Mouse (Mus musculus) embryonic facial prominence, embryonic 15.5 days (tissue): ENCODE results near the gene Letmd1. TPM values are rescaled to one million over a fixed set of nuclear protein-coding genes. Genes with fewer than 3 reads are reported as not detected.

Source experiments
- ATAC-seq: fragments of 200-750 bp; cut with Nextera tagmentation; 2 replicates; pipeline ENCODE4 v1.8.0; 2017; ENCODE audit warnings: low read depth, moderate TSS enrichment; ENCODE audit not compliant: insufficient number of reproducible peaks, low FRiP score, low TSS enrichment
- H3K27ac ChIP-seq: fragments of 300-500 bp; sonication (generic); replicated peaks from 2 replicates; pipeline ENCODE4 v1.5.1; 2015; ENCODE audit warnings: mild to moderate bottlenecking, inconsistent platforms
- H3K27me3 ChIP-seq: fragments of 300-500 bp; sonication (generic); 2 replicates; pipeline ENCODE4 v1.6.1; 2015; ENCODE audit warnings: inconsistent platforms
- H3K36me3 ChIP-seq: fragments of 300-500 bp; sonication (generic); 2 replicates; pipeline ENCODE4 v1.6.1; 2015; ENCODE audit warnings: mild to moderate bottlenecking, inconsistent platforms
- H3K4me1 ChIP-seq: fragments of 300-500 bp; sonication (generic); 2 replicates; pipeline ENCODE4 v1.6.1; 2015; ENCODE audit warnings: inconsistent platforms
- H3K4me2 ChIP-seq: fragments of 300-500 bp; sonication (generic); replicated peaks from 2 replicates; pipeline ENCODE4 v1.6.1; 2015; ENCODE audit warnings: mild to moderate bottlenecking, inconsistent platforms
- H3K4me3 ChIP-seq: fragments of 300-500 bp; sonication (generic); replicated peaks from 2 replicates; pipeline ENCODE4 v1.5.1; 2015; ENCODE audit warnings: mild to moderate bottlenecking, inconsistent platforms
- H3K9ac ChIP-seq: fragments of 300-500 bp; sonication (generic); 2 replicates; pipeline ENCODE4 v1.6.1; 2015; ENCODE audit warnings: inconsistent platforms
- H3K9me3 ChIP-seq: fragments of 300-500 bp; sonication (generic); replicated peaks from 2 replicates; pipeline ENCODE4 v1.6.1; 2016; ENCODE audit warnings: inconsistent platforms
- WGBS: fragments of 180-500 bp; shearing (Covaris S2); methylation state at CpG from one replicate; pipeline ENCODE4 v1.1.7; 2015; 5-methylcytosine and 5-hydroxymethylcytosine counted together
- polyA plus RNA-seq: library from polyadenylated mRNA; unstranded; fragments of >200 nt; fragmentation: Nextera tagmentation; extraction: Ambion mirVana; gene quantifications from 2 replicates; pipeline ENCODE4 v1.2.1, GENCODE M21; 2015

Letmd1 gene
- polyA plus RNA-seq, 1 experiment from 2014 or later: 30.2 TPM

GRCm38 (mm10) chr15:100508454-100509167 lies 39.8 kb downstream of the Letmd1 start:
- no peak overlapping the region for H3K27ac ChIP-seq
- H3K27me3 ChIP-seq: no peaks in the 10 kb centered on the region
- peaks cover 61% of the 10 kb centered on the region for H3K36me3 ChIP-seq
- H3K4me3 ChIP-seq: no peak overlapping the region
- WGBS: 86% methylated on average over 13 of the region's 13 CpGs
- no peak for ATAC-seq
- H3K9me3 ChIP-seq: no peaks in the 10 kb centered on the region
- H3K4me2 ChIP-seq: no peak overlapping the region
- no peak overlapping the region for H3K9ac ChIP-seq
- H3K4me1 ChIP-seq: no peaks in the 10 kb centered on the region

GRCm38 (mm10) chr15:100510072-100510471 lies 41.2 kb downstream of the Letmd1 start:
- Histone ChIP-seq H3K27ac (no peak overlapping the region), H3K4me3 (no peak overlapping the region), H3K4me2 (no peak overlapping the region), H3K4me1 (no peaks in the 10 kb centered on the region), H3K36me3 (peaks cover 62% of the 10 kb centered on the region), H3K9ac (no peak overlapping the region), H3K27me3 (no peaks in the 10 kb centered on the region), H3K9me3 (no peaks in the 10 kb centered on the region)
- ATAC-seq: no peak
- 84% methylated on average over 11 of the region's 11 CpGs for WGBS

GRCm38 (mm10) chr15:100513387-100513786 lies 44.6 kb downstream of the Letmd1 start:
- Histone ChIP-seq H3K9ac (no peak overlapping the region), H3K4me2 (no peak overlapping the region), H3K36me3 (peaks cover 64% of the 10 kb centered on the region), H3K27me3 (no peaks in the 10 kb centered on the region), H3K9me3 (no peaks in the 10 kb centered on the region), H3K4me1 (no peaks in the 10 kb centered on the region), H3K27ac (no peak overlapping the region), H3K4me3 (no peak overlapping the region)
- 83% methylated on average over 4 of the region's 4 CpGs for WGBS
- no peak for ATAC-seq

- 79% methylated on average over 2 of the region's 2 CpGs for WGBS
- no peak overlapping the region for H3K27ac ChIP-seq
- no peaks in the 10 kb centered on the region for H3K4me1 ChIP-seq
- H3K9ac ChIP-seq: no peak overlapping the region
- H3K27me3 ChIP-seq: no peaks in the 10 kb centered on the region
- H3K4me2 ChIP-seq: no peak overlapping the region
- H3K9me3 ChIP-seq: no peaks in the 10 kb centered on the region
- no peak overlapping the region for H3K4me3 ChIP-seq
- peaks cover 65% of the 10 kb centered on the region for H3K36me3 ChIP-seq
- ATAC-seq: no peak
Observed at GRCm38 (mm10) chr15:100515121-100515520, 46.3 kb downstream of the Letmd1 start.

GRCm38 (mm10) chr15:100520306-100520705 lies 51.5 kb downstream of the Letmd1 start:
- H3K9ac ChIP-seq: no peak overlapping the region
- no peak overlapping the region for H3K4me3 ChIP-seq
- peaks cover 48% of the 10 kb centered on the region for H3K36me3 ChIP-seq
- H3K9me3 ChIP-seq: no peaks in the 10 kb centered on the region
- no peaks in the 10 kb centered on the region for H3K4me1 ChIP-seq
- H3K27me3 ChIP-seq: no peaks in the 10 kb centered on the region
- no peak overlapping the region for H3K4me2 ChIP-seq
- ATAC-seq: no peak
- H3K27ac ChIP-seq: no peak overlapping the region
- WGBS: 83% methylated on average over 14 of the region's 14 CpGs

GRCm38 (mm10) chr15:100525405-100525804 lies 56.6 kb downstream of the Letmd1 start:
- H3K4me1 ChIP-seq: no peaks in the 10 kb centered on the region
- H3K9me3 ChIP-seq: no peaks in the 10 kb centered on the region
- WGBS: 92% methylated on average over 14 of the region's 14 CpGs

GRCm38 (mm10) chr15:100527900-100528299 lies 59.1 kb downstream of the Letmd1 start:
- no peak for ATAC-seq
- H3K27ac ChIP-seq: no peak overlapping the region
- no peak overlapping the region for H3K9ac ChIP-seq
- no peak overlapping the region for H3K4me3 ChIP-seq
- 0 out of 2 replicates have a peak, but pooled peaks cover 15% of the 10 kb centered on the region for H3K36me3 ChIP-seq
- no peak overlapping the region for H3K4me2 ChIP-seq
- no peaks in the 10 kb centered on the region for H3K27me3 ChIP-seq
- no peaks in the 10 kb centered on the region for H3K9me3 ChIP-seq
- 82% methylated on average over 5 of the region's 5 CpGs for WGBS
- no peaks in the 10 kb centered on the region for H3K4me1 ChIP-seq

More at GRCm38 (mm10) chr15:100525405-100525804, 56.6 kb downstream of the Letmd1 start:
- H3K27ac ChIP-seq: no peak overlapping the region
- H3K4me3 ChIP-seq: no peak overlapping the region
- no peak overlapping the region for H3K9ac ChIP-seq
- ATAC-seq: no peak
- no peaks in the 10 kb centered on the region for H3K27me3 ChIP-seq
- H3K36me3 ChIP-seq: peaks cover 27% of the 10 kb centered on the region; the same call in 1 of the 2 replicates
- no peak overlapping the region for H3K4me2 ChIP-seq

Other genes with a start within 250 kb of the Letmd1 start
- 43.9 and 46.2 TPM in 2 replicates for gene Atf1, start 241.2 kb upstream of the Letmd1 start, polyA plus RNA-seq
- gene Tmprss12, start 188.2 kb upstream of the Letmd1 start, polyA plus RNA-seq: 0.12 TPM in 1 of 2 replicates, not detected in the other
- 7.6 and 8.4 TPM in 2 replicates for gene Mettl7a1, start 164.9 kb upstream of the Letmd1 start, polyA plus RNA-seq
- 0.32 and 0.35 TPM in 2 replicates for gene Mettl7a3, start 134.1 kb upstream of the Letmd1 start, polyA plus RNA-seq
- not detected in 2 replicates for gene Methig1, start 115.9 kb upstream of the Letmd1 start, polyA plus RNA-seq
- not detected in 2 replicates for gene Mettl7a2, start 115.8 kb upstream of the Letmd1 start, polyA plus RNA-seq
- not detected in 2 replicates for gene Higd1c, start 104.5 kb upstream of the Letmd1 start, polyA plus RNA-seq
- 0.07 TPM in 1 of 2 replicates, not detected in the other for gene Gm5475, start 46.9 kb upstream of the Letmd1 start, polyA plus RNA-seq
- 23.6 and 25.9 TPM in 2 replicates for gene Slc11a2, start 44.0 kb upstream of the Letmd1 start, polyA plus RNA-seq
- gene Csrnp2, start 26.5 kb downstream of the Letmd1 start, polyA plus RNA-seq: 17.4 and 18.8 TPM in 2 replicates
- 23.0 and 26.6 TPM in 2 replicates for gene Tfcp2, start 83.0 kb downstream of the Letmd1 start, polyA plus RNA-seq
- gene Pou6f1, start 131.0 kb downstream of the Letmd1 start, polyA plus RNA-seq: 12.3 and 13.8 TPM in 2 replicates
- gene Dazap2, start 146.3 kb downstream of the Letmd1 start, polyA plus RNA-seq: 179 and 203 TPM in 2 replicates
- 25.7 and 28.5 TPM in 2 replicates for gene Smagp, start 167.9 kb downstream of the Letmd1 start, polyA plus RNA-seq
- gene Bin2, start 200.5 kb downstream of the Letmd1 start, polyA plus RNA-seq: 5.2 and 5.7 TPM in 2 replicates
- gene Cela1, start 218.9 kb downstream of the Letmd1 start, polyA plus RNA-seq: 4.5 and 5.3 TPM in 2 replicates